Mouse (Mus musculus) adipocyte (in vitro differentiated cells): ENCODE measurements around the gene Ppp2r3d.
"Not testable (repeated sequence)": the region's sequence is repeated elsewhere in the genome, so short reads cannot be mapped to it uniquely, and the experiment has no call there.

Experiments used
- DNase-seq: peaks from one replicate; pipeline ENCODE4 v3.0.0-alpha.2; 2016; ENCODE audit warnings: low spot score

Gene Ppp2r3d

GRCm38 (mm10) chr9:124476096-124476902, at the start of gene Ppp2r3d:
Gene Ppp2r3d (minus strand): TSS chr9:124476898.
- DNase-seq, result peak; percentile 9

GRCm38 (mm10) chr9:124493693-124494092, 17.0 kb upstream of the Ppp2r3d start, which contains the start of gene Gm21836:
Gene Gm21836 (minus strand): TSS chr9:124493793.
- not testable (repeated sequence) for DNase-seq

GRCm38 (mm10) chr9:124480361-124480980, 3.8 kb upstream of the Ppp2r3d start:
- DNase-seq, result not testable (repeated sequence)

- no peak for DNase-seq
These were observed 1.4 kb upstream of the Ppp2r3d start for GRCm38 (mm10) chr9:124478081-124478480.

GRCm38 (mm10) chr9:124475689-124476088, 1.0 kb downstream of the Ppp2r3d start:
- DNase-seq, result no peak

GRCm38 (mm10) chr9:124456572-124456971, 20.1 kb downstream of the Ppp2r3d start:
- peak; percentile 72 for DNase-seq

GRCm38 (mm10) chr9:124442533-124442855, 34.2 kb downstream of the Ppp2r3d start:
- no peak for DNase-seq

- DNase-seq, result no peak
These were observed 34.8 kb downstream of the Ppp2r3d start for GRCm38 (mm10) chr9:124441681-124442532.

- no peak for DNase-seq
These were observed 36.0 kb downstream of the Ppp2r3d start for GRCm38 (mm10) chr9:124440724-124441045.

GRCm38 (mm10) chr9:124439848-124440723, 36.6 kb downstream of the Ppp2r3d start:
- DNase-seq, result no peak

GRCm38 (mm10) chr9:124439403-124439847, 37.3 kb downstream of the Ppp2r3d start:
- DNase-seq, result no peak

- DNase-seq, result no peak
These were observed 37.9 kb downstream of the Ppp2r3d start for GRCm38 (mm10) chr9:124438686-124439346.

- DNase-seq, result peak; percentile 96
These were observed 51.2 kb downstream of the Ppp2r3d start for GRCm38 (mm10) chr9:124425411-124425885.

- peak; percentile 99 for DNase-seq
These were observed 51.9 kb downstream of the Ppp2r3d start for GRCm38 (mm10) chr9:124424542-124425410.

GRCm38 (mm10) chr9:124424292-124424541, 52.5 kb downstream of the Ppp2r3d start:
- DNase-seq, result no peak

- peak; percentile 99 for DNase-seq
These were observed 53.0 kb downstream of the Ppp2r3d start for GRCm38 (mm10) chr9:124423552-124424291.

GRCm38 (mm10) chr9:124422900-124423551, 53.7 kb downstream of the Ppp2r3d start:
- DNase-seq, result peak; percentile 96

- DNase-seq, result peak; percentile 24
These were observed 54.3 kb downstream of the Ppp2r3d start for GRCm38 (mm10) chr9:124422427-124422826.

- DNase-seq, result no peak
These were observed 63.8 kb downstream of the Ppp2r3d start for GRCm38 (mm10) chr9:124412921-124413320.
